Mouse (Mus musculus) brown adipose tissue, adult 24 weeks (tissue): ENCODE results near the gene Arnt2. TPM values are rescaled to one million over a fixed set of nuclear protein-coding genes. Genes with fewer than 3 reads are reported as not detected.

Experiments
- H3K27ac ChIP-seq: fragments of 200-500 bp; replicated peaks from 2 replicates; pipeline ENCODE4 v1.5.1; 2012; ENCODE audit warnings: low read depth, mild to moderate bottlenecking, low read length
- H3K4me1 ChIP-seq: fragments of 200-500 bp; 2 replicates; pipeline ENCODE4 v1.6.1; 2012; ENCODE audit warnings: low read length, mixed read lengths; ENCODE audit not compliant: control insufficient read depth, insufficient read depth, insufficient read length
- H3K4me3 ChIP-seq: fragments of 200-500 bp; 2 replicates; pipeline ENCODE4 v1.5.1; 2012; ENCODE audit warnings: low read depth, mild to moderate bottlenecking, low read length, moderate library complexity; ENCODE audit not compliant: insufficient read depth
- polyA plus RNA-seq: library from polyadenylated mRNA; stranded (reverse); fragments of >200 nt; gene quantifications from 2 replicates; pipeline ENCODE4 v1.2.4, GENCODE M21; 2012; ENCODE audit not compliant: missing spikeins, insufficient read depth, insufficient read length

The Arnt2 gene
- polyA plus RNA-seq, 1 experiment, result not detected

DNA sequence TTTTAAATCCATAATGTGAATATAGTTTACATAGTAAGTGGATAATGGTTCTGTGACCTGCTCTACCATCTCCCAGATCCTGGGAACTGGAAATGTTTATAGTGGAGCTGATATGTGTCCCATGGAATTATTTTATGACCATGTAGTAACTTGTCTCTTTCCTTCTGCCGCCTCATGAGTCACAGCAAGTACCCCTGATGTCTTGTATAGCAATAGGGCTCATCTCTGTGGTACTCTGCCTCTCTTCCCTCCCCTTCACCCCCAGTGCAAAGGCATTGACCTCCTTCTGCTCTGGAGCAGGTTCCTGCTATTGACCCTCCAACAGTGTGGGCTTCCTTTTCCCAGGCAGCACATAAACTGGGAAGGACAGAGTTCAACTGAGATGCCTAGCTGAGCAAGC is 182.3 kb downstream of the Arnt2 start:
- Histone ChIP-seq H3K4me3 (no peak overlapping the region), H3K27ac (no peak overlapping the region), H3K4me1 (no peaks in the 10 kb centered on the region)

DNA sequence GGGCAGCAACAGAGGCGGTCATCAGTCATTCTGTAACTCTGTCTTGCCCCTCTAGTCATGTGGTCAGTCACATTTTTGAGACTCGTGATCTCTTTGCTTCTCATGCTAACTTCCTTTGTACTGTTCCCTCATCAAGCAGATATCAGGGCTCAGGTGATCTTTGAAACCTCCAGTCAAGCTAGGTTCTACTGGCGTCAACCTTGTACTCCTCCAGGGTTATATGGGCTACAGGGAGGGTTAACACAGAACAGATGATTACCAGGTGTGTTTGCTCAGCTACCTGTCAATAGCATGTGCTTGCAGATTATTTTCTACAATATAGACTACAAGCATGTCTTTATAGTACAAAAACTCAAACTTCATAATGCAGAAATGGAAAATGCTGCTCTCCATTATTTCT is 183.1 kb downstream of the Arnt2 start:
- no peak overlapping the region for H3K4me3 ChIP-seq

DNA sequence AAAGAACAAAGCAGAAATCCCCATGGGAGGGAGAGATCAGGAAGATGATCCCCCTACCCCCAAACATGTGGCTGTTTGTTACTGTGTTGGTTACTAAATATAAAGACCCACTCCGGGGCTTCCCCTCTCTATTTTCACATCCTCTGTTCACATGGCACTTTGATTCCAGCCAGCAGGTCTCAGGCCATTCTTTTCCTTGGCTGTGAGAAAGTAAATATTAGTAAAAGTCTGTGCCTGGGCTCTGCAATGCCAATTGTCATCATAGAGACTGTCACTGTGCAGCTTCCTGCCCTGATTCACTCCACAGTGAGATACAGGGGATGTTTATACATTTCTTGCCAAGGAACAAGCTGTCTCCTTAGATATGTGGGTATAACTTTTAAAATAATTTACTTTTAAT is 197.9 kb downstream of the Arnt2 start:
- Histone ChIP-seq H3K4me3 (no peak overlapping the region), H3K27ac (no peak overlapping the region), H3K4me1 (no peaks in the 10 kb centered on the region)

More for the DNA sequence above, 183.1 kb downstream of the Arnt2 start:
- Histone ChIP-seq H3K4me1 (no peaks in the 10 kb centered on the region), H3K27ac (no peak overlapping the region)

DNA sequence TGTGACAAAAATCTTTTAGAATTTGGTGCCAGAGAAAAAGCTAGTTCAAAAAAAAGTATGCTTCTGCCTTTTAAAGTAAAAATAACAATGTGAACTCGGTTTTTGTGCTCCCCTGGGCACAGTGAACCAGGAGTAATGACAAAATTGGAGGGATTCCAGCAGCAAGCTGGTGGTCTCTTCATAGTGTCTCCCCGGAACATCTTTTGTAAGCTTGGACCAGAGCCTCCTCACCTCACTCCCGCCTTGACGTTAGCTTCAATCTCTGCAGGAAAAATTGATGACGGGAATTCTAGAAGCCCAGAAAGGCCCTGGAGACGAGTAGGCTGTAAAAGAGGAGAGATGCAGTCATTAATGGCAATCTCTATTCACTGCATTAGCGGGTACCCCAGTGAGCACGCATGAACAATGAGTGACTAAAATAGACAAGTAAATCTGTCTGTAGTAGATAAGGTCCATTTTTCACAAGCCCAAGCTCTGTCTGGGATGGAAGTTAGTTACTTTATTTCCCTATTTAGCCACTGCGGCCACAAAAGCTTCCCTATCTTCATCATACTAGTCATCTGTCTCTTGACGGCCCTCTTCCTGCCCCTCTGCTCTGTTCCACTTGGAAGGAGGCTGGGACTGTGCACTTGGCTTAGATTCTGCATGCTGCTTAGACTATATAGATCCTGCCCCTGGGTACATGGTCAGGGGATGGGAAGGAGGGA is 199.2 kb downstream of the Arnt2 start:
- no peak overlapping the region for H3K4me3 ChIP-seq
- no peaks in the 10 kb centered on the region for H3K4me1 ChIP-seq
- no peak overlapping the region for H3K27ac ChIP-seq

DNA sequence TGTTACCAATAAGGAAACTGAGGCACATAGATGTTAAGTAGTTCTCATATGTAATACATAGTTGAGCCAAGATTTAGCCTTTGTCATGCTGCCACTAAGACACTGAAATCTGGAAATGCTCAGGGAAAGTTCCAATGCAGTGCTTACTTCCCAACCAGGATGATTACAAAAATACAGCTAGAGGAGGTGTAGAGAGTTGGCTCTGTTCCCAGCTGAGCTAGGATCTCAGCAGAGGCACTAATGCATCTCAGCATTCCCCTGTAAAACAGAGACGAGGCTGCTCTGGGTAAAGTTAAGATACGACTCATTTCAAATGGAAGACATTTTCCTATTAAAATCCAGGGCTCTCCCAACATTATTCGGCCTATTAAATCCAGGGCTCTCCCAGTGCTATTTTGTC is 206.0 kb downstream of the Arnt2 start:
- no peak overlapping the region for H3K27ac ChIP-seq
- no peak overlapping the region for H3K4me3 ChIP-seq

DNA sequence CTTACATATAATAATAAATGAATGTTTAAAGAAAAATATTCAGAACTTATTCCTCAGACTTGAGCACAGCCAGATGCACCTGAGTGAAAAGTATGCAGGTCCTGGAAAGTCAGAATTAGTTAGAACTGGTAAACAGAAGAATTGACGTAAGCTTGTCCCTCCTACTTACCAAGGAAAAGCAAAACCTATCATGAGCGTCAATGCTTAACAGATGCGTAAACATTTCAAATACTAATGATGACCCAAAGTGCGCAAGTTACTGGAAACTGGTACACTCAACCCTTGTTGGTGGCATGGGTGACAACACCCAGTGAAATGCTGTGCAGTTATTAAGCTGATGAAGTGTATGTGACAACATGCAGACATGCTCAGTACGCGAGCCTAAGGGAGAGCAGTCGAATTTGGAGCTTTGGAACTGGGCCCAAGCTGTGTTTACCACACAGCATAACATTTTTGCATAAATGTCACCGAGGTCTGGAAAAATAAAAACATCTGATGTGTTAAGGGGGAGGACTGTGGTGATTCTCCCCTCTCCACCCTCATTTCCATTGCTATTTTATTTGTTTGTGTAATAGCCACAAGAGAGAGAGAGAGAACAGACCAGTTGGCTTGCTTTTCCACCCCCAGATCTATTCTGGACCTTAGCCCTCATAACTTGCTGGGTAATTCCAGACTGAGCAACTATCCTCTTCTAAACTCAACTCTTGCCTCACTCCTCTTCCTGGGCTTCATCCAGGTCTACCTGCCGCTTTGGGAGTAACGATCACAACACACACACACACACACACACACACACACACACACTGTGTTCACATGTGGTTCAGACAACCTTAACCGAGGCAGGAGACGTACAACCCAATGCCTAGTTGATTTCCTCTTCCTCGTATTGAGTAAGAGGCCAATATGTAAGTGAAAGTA is 208.6 kb downstream of the Arnt2 start:
- H3K27ac ChIP-seq, result no peak overlapping the region
- no peaks in the 10 kb centered on the region for H3K4me1 ChIP-seq
- H3K4me3 ChIP-seq, result no peak overlapping the region

More for the DNA sequence above, 206.0 kb downstream of the Arnt2 start:
- no peaks in the 10 kb centered on the region for H3K4me1 ChIP-seq

DNA sequence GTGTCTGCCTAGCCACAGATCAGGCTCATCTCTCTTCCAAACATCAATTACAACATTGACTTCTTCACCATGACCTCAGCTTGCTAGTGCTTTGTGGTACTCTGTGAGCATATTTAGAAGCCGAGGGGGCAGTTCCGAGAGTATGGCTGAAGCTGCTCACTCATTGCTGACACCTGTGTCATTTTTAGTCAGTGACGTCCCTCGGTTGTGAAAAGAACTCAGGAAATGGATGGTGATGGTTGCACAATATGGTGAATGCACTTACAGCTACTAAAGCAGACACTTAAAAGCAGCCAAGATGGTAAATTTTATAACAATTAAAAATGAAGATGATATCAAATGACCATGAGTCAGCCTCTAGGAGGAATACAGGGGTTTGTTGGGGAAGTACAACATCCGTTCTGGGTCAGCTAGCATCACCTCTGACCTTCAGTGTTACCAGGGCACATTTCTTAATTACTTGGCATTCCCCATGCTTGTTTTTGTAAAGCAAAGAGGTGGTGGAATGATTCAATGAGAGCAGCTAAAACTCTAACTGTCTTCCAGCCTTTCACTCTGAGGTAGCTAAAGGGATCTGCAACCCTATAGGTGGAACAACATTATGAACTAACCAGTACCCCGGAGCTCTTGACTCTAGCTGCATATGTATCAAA is 212.6 kb downstream of the Arnt2 start:
- Histone ChIP-seq H3K4me1 (no peaks in the 10 kb centered on the region), H3K4me3 (no peak overlapping the region), H3K27ac (no peak overlapping the region)

Other genes starting within 250 kb of the Arnt2 start
- 0.16 and 0.21 TPM in 2 replicates for gene Gm2115, start 118.8 kb upstream of the Arnt2 start, polyA plus RNA-seq
- gene Fah, start 196.5 kb upstream of the Arnt2 start, polyA plus RNA-seq, result 42.2 and 64.7 TPM in 2 replicates